Mouse (Mus musculus) midbrain, embryonic 12.5 days (tissue): ENCODE measurements around the gene Cyp26b1. TPM values are rescaled to one million over a fixed set of nuclear protein-coding genes. Genes with fewer than 3 reads are reported as not detected.
A peak's percentile ranks its signal among the peaks of the same experiment; 100 is the strongest.

Experiments
- ATAC-seq: fragments of 200-750 bp; cut with Nextera tagmentation; 2 replicates; pipeline ENCODE4 v1.8.0; 2017; ENCODE audit warnings: low read depth, moderate TSS enrichment, moderate library complexity; ENCODE audit not compliant: low FRiP score
- H3K27ac ChIP-seq: fragments of 300-500 bp; sonication (generic); replicated peaks from 2 replicates; pipeline ENCODE4 v1.5.1; 2016; ENCODE audit warnings: mild to moderate bottlenecking
- H3K27me3 ChIP-seq: fragments of 300-500 bp; sonication (generic); 2 replicates; pipeline ENCODE4 v1.6.1; 2016; ENCODE audit warnings: mild to moderate bottlenecking
- H3K36me3 ChIP-seq: fragments of 300-500 bp; sonication (generic); 2 replicates; pipeline ENCODE4 v1.6.1; 2016
- H3K4me1 ChIP-seq: fragments of 300-500 bp; sonication (generic); 2 replicates; pipeline ENCODE4 v1.6.1; 2016
- H3K4me2 ChIP-seq: fragments of 300-500 bp; sonication (generic); replicated peaks from 2 replicates; pipeline ENCODE4 v1.6.1; 2016; ENCODE audit warnings: mild to moderate bottlenecking, moderate library complexity
- H3K4me3 ChIP-seq: fragments of 300-500 bp; sonication (generic); 2 replicates; pipeline ENCODE4 v1.5.1; 2016; ENCODE audit warnings: mild to moderate bottlenecking
- H3K9ac ChIP-seq: fragments of 300-500 bp; sonication (generic); replicated peaks from 2 replicates; pipeline ENCODE4 v1.6.1; 2016; ENCODE audit warnings: mild to moderate bottlenecking, moderate library complexity
- H3K9me3 ChIP-seq: fragments of 300-500 bp; sonication (generic); 2 replicates; pipeline ENCODE4 v1.6.1; 2016; ENCODE audit warnings: mild to moderate bottlenecking
- WGBS: fragments of 180-500 bp; shearing (Covaris S2); methylation state at CpG from one replicate; pipeline ENCODE4 v1.1.7; 2016; 5-methylcytosine and 5-hydroxymethylcytosine counted together
- polyA plus RNA-seq: library from polyadenylated mRNA; unstranded; fragments of >200 nt; fragmentation: Nextera tagmentation; extraction: Ambion mirVana; gene quantifications from 2 replicates; pipeline ENCODE4 v1.2.1, GENCODE M21; 2016

The Cyp26b1 gene
- 7.7 and 14.1 TPM in 2 replicates for polyA plus RNA-seq

GRCm38 (mm10) chr6:84593693-84594092 lies at the start of gene Cyp26b1:
TSS of gene Cyp26b1 (minus strand) at chr6:84593908.
- WGBS, result 76% methylated on average over 10 of the region's 10 CpGs
- Histone ChIP-seq H3K4me2 (peak within 1 kb of the TSS; percentile 30), H3K4me1 (peaks cover 32% of the 10 kb centered on the region), H3K9me3 (no peaks in the 10 kb centered on the region), H3K27me3 (peaks cover 50% of the 10 kb centered on the region), H3K27ac (peak within 1 kb of the TSS; percentile 42; the same call in 1 of the 2 replicates), H3K4me3 (peak within 1 kb of the TSS; percentile 3; the same call in 1 of the 2 replicates), H3K36me3 (no peaks in the 10 kb centered on the region), H3K9ac (no peak within 1 kb of the TSS)
- ATAC-seq, result no peak

- Histone ChIP-seq H3K9ac (no peak overlapping the region), H3K4me1 (no peaks in the 10 kb centered on the region), H3K27me3 (no peaks in the 10 kb centered on the region), H3K9me3 (no peaks in the 10 kb centered on the region), H3K4me3 (no peak overlapping the region), H3K36me3 (no peaks in the 10 kb centered on the region), H3K4me2 (no peak overlapping the region), H3K27ac (no peak overlapping the region)
- ATAC-seq, result no peak
- 81% methylated on average over 4 of the region's 4 CpGs for WGBS
These were observed 47.3 kb upstream of the Cyp26b1 start for GRCm38 (mm10) chr6:84641062-84641431.

- 84% methylated on average over 9 of the region's 9 CpGs for WGBS
- Histone ChIP-seq H3K9ac (no peak overlapping the region), H3K27me3 (no peaks in the 10 kb centered on the region), H3K36me3 (no peaks in the 10 kb centered on the region), H3K9me3 (no peaks in the 10 kb centered on the region), H3K4me1 (no peaks in the 10 kb centered on the region), H3K27ac (no peak overlapping the region), H3K4me2 (no peak overlapping the region), H3K4me3 (no peak overlapping the region)
- ATAC-seq, result no peak
These were observed 46.8 kb upstream of the Cyp26b1 start for GRCm38 (mm10) chr6:84640324-84641061.

GRCm38 (mm10) chr6:84638206-84638605 lies 44.5 kb upstream of the Cyp26b1 start:
- H3K4me2 ChIP-seq, result no peak overlapping the region
- no peaks in the 10 kb centered on the region for H3K4me1 ChIP-seq
- H3K27me3 ChIP-seq, result no peaks in the 10 kb centered on the region
- no peak overlapping the region for H3K27ac ChIP-seq
- no peaks in the 10 kb centered on the region for H3K9me3 ChIP-seq
- no peak overlapping the region for H3K9ac ChIP-seq
- no peak for ATAC-seq
- H3K36me3 ChIP-seq, result no peaks in the 10 kb centered on the region
- no peak overlapping the region for H3K4me3 ChIP-seq

GRCm38 (mm10) chr6:84631588-84631987 lies 37.9 kb upstream of the Cyp26b1 start:
- Histone ChIP-seq H3K9me3 (no peaks in the 10 kb centered on the region), H3K4me2 (no peak overlapping the region), H3K9ac (no peak overlapping the region), H3K36me3 (no peaks in the 10 kb centered on the region), H3K27ac (no peak overlapping the region), H3K4me1 (no peaks in the 10 kb centered on the region), H3K27me3 (no peaks in the 10 kb centered on the region), H3K4me3 (no peak overlapping the region)
- 89% methylated on average over 2 of the region's 2 CpGs for WGBS
- ATAC-seq, result no peak

- WGBS, result 30% methylated on average over 1 of the region's 1 CpGs
- no peak overlapping the region for H3K27ac ChIP-seq
- no peaks in the 10 kb centered on the region for H3K36me3 ChIP-seq
- no peaks in the 10 kb centered on the region for H3K9me3 ChIP-seq
- H3K4me1 ChIP-seq, result no peaks in the 10 kb centered on the region
- H3K9ac ChIP-seq, result no peak overlapping the region
- ATAC-seq, result no peak
- H3K4me2 ChIP-seq, result no peak overlapping the region
- H3K27me3 ChIP-seq, result no peaks in the 10 kb centered on the region
- no peak overlapping the region for H3K4me3 ChIP-seq
These were observed 36.6 kb upstream of the Cyp26b1 start for GRCm38 (mm10) chr6:84630276-84630675.

GRCm38 (mm10) chr6:84628831-84629230 lies 35.1 kb upstream of the Cyp26b1 start:
- no peak overlapping the region for H3K4me3 ChIP-seq
- H3K4me2 ChIP-seq, result no peak overlapping the region
- H3K9ac ChIP-seq, result no peak overlapping the region
- H3K27ac ChIP-seq, result no peak overlapping the region
- H3K4me1 ChIP-seq, result no peaks in the 10 kb centered on the region
- no peaks in the 10 kb centered on the region for H3K9me3 ChIP-seq
- WGBS, result 86% methylated on average over 5 of the region's 5 CpGs
- H3K36me3 ChIP-seq, result no peaks in the 10 kb centered on the region
- no peaks in the 10 kb centered on the region for H3K27me3 ChIP-seq
- no peak for ATAC-seq

- Histone ChIP-seq H3K27ac (no peak overlapping the region), H3K4me1 (no peaks in the 10 kb centered on the region), H3K4me2 (no peak overlapping the region), H3K9ac (no peak overlapping the region), H3K4me3 (no peak overlapping the region), H3K9me3 (no peaks in the 10 kb centered on the region), H3K27me3 (no peaks in the 10 kb centered on the region), H3K36me3 (no peaks in the 10 kb centered on the region)
- ATAC-seq, result no peak
- WGBS, result 87% methylated on average over 2 of the region's 2 CpGs
These were observed 32.7 kb upstream of the Cyp26b1 start for GRCm38 (mm10) chr6:84626398-84626797.

GRCm38 (mm10) chr6:84619166-84619565 lies 25.5 kb upstream of the Cyp26b1 start:
- no peak overlapping the region for H3K4me3 ChIP-seq
- H3K4me1 ChIP-seq, result no peaks in the 10 kb centered on the region
- ATAC-seq, result no peak
- WGBS, result 90% methylated on average over 6 of the region's 6 CpGs
- H3K36me3 ChIP-seq, result peaks cover 17% of the 10 kb centered on the region
- H3K9me3 ChIP-seq, result no peaks in the 10 kb centered on the region
- no peaks in the 10 kb centered on the region for H3K27me3 ChIP-seq
- H3K9ac ChIP-seq, result no peak overlapping the region
- no peak overlapping the region for H3K27ac ChIP-seq
- no peak overlapping the region for H3K4me2 ChIP-seq

- no peak overlapping the region for H3K9ac ChIP-seq
- no peak overlapping the region for H3K4me3 ChIP-seq
- ATAC-seq, result no peak
- H3K27ac ChIP-seq, result no peak overlapping the region
- no peaks in the 10 kb centered on the region for H3K27me3 ChIP-seq
- WGBS, result 100% methylated on average over 1 of the region's 1 CpGs
- no peaks in the 10 kb centered on the region for H3K4me1 ChIP-seq
- H3K4me2 ChIP-seq, result no peak overlapping the region
- no peaks in the 10 kb centered on the region for H3K9me3 ChIP-seq
- H3K36me3 ChIP-seq, result peaks cover 17% of the 10 kb centered on the region
These were observed 23.3 kb upstream of the Cyp26b1 start for GRCm38 (mm10) chr6:84617051-84617450.

- Histone ChIP-seq H3K27me3 (no peaks in the 10 kb centered on the region), H3K9ac (no peak overlapping the region), H3K9me3 (no peaks in the 10 kb centered on the region), H3K4me1 (no peaks in the 10 kb centered on the region), H3K4me3 (no peak overlapping the region), H3K36me3 (peaks cover 17% of the 10 kb centered on the region), H3K27ac (no peak overlapping the region), H3K4me2 (no peak overlapping the region)
- 81% methylated on average over 1 of the region's 1 CpGs for WGBS
- ATAC-seq, result no peak
These were observed 22.9 kb upstream of the Cyp26b1 start for GRCm38 (mm10) chr6:84616586-84616985.

GRCm38 (mm10) chr6:84613561-84613960 lies 19.9 kb upstream of the Cyp26b1 start:
- WGBS, result 93% methylated on average over 3 of the region's 3 CpGs
- Histone ChIP-seq H3K4me2 (no peak overlapping the region), H3K27me3 (no peaks in the 10 kb centered on the region), H3K27ac (no peak overlapping the region), H3K4me3 (no peak overlapping the region), H3K9ac (no peak overlapping the region), H3K4me1 (no peaks in the 10 kb centered on the region), H3K9me3 (no peaks in the 10 kb centered on the region), H3K36me3 (no peaks in the 10 kb centered on the region)
- no peak for ATAC-seq
